Mouse (Mus musculus) c-Kit-positive CD71-negative TER-119-negative erythroid progenitor cells, embryonic 14.5 days (primary cell): Measurements from ENCODE around the gene Lrrc4.

Source experiments
- DNase-seq: peaks from one replicate; pipeline ENCODE4 v3.0.0-alpha.2; 2013; ENCODE audit warnings: low read depth

The Lrrc4 gene

GRCm38 (mm10) chr6:28724776-28725175 is 106.8 kb downstream of the Lrrc4 start:
- no peak for DNase-seq

- no peak for DNase-seq
Observed at GRCm38 (mm10) chr6:28723059-28723458, 108.5 kb downstream of the Lrrc4 start.

GRCm38 (mm10) chr6:28720391-28721171 is 111.0 kb downstream of the Lrrc4 start:
- no peak for DNase-seq

- no peak for DNase-seq
Observed at GRCm38 (mm10) chr6:28717845-28718237, 113.7 kb downstream of the Lrrc4 start.

- no peak for DNase-seq
Observed at GRCm38 (mm10) chr6:28717203-28717844, 114.2 kb downstream of the Lrrc4 start.

GRCm38 (mm10) chr6:28710035-28710434 is 121.5 kb downstream of the Lrrc4 start:
- DNase-seq = no peak

GRCm38 (mm10) chr6:28706976-28707592 is 124.5 kb downstream of the Lrrc4 start:
- DNase-seq = no peak

- DNase-seq = no peak
Observed at GRCm38 (mm10) chr6:28706108-28706975, 125.2 kb downstream of the Lrrc4 start.

- DNase-seq = no peak
Observed at GRCm38 (mm10) chr6:28705384-28706107, 126.0 kb downstream of the Lrrc4 start.

GRCm38 (mm10) chr6:28704612-28705011 is 126.9 kb downstream of the Lrrc4 start:
- DNase-seq = no peak

GRCm38 (mm10) chr6:28697214-28697613 is 134.3 kb downstream of the Lrrc4 start:
- DNase-seq = no peak

- no peak for DNase-seq
Observed at GRCm38 (mm10) chr6:28692659-28693058, 138.9 kb downstream of the Lrrc4 start.

GRCm38 (mm10) chr6:28687776-28688175 is 143.8 kb downstream of the Lrrc4 start:
- no peak for DNase-seq

GRCm38 (mm10) chr6:28685745-28686144 is 145.8 kb downstream of the Lrrc4 start:
- DNase-seq = no peak

GRCm38 (mm10) chr6:28685052-28685451 is 146.5 kb downstream of the Lrrc4 start:
- DNase-seq = no peak

- DNase-seq = no peak
Observed at GRCm38 (mm10) chr6:28681521-28682457, 149.8 kb downstream of the Lrrc4 start.

- no peak for DNase-seq
Observed at GRCm38 (mm10) chr6:28680537-28680936, 151.0 kb downstream of the Lrrc4 start.

- DNase-seq = no peak
Observed at GRCm38 (mm10) chr6:28678896-28679295, 152.7 kb downstream of the Lrrc4 start.

GRCm38 (mm10) chr6:28674686-28675085 is 156.9 kb downstream of the Lrrc4 start:
- no peak for DNase-seq

- no peak for DNase-seq
Observed at GRCm38 (mm10) chr6:28672388-28672787, 159.2 kb downstream of the Lrrc4 start.
